Mouse (Mus musculus) forebrain, embryonic 16.5 days (tissue): ENCODE measurements at regions not wholly inside any gene's neighbourhood (a gene's known extent, or its start where the extent isn't known, plus 50 kb on each side); places are given as distances from the start of the nearest gene placed in this dataset.

Source experiments
- ATAC-seq: fragments of 200-750 bp; cut with Nextera tagmentation; 2 replicates; pipeline ENCODE4 v1.8.0; 2017; ENCODE audit warnings: mild to moderate bottlenecking, moderate library complexity
- H3K27ac ChIP-seq: fragments of 300-500 bp; sonication (generic); 2 replicates; pipeline ENCODE4 v1.5.1; 2014; ENCODE audit warnings: low read length, control low read depth
- H3K27me3 ChIP-seq: fragments of 300-500 bp; sonication (generic); replicated peaks from 2 replicates; pipeline ENCODE4 v1.6.1; 2014; ENCODE audit warnings: low read length; ENCODE audit not compliant: control insufficient read depth, insufficient read depth
- H3K36me3 ChIP-seq: fragments of 300-500 bp; sonication (generic); 2 replicates; pipeline ENCODE4 v1.6.1; 2014; ENCODE audit not compliant: control insufficient read depth, insufficient read depth
- H3K4me1 ChIP-seq: fragments of 300-500 bp; sonication (generic); replicated peaks from 2 replicates; pipeline ENCODE4 v1.6.1; 2014; ENCODE audit warnings: low read length; ENCODE audit not compliant: control insufficient read depth, insufficient read depth
- H3K4me2 ChIP-seq: fragments of 300-500 bp; sonication (generic); 2 replicates; pipeline ENCODE4 v1.6.1; 2014; ENCODE audit warnings: mild to moderate bottlenecking, low read length, control low read depth
- H3K4me3 ChIP-seq: fragments of 300-500 bp; sonication (generic); replicated peaks from 2 replicates; pipeline ENCODE4 v1.5.1; 2014; ENCODE audit warnings: mild to moderate bottlenecking, low read length, control low read depth
- H3K9ac ChIP-seq: fragments of 300-500 bp; sonication (generic); replicated peaks from 2 replicates; pipeline ENCODE4 v1.6.1; 2014; ENCODE audit warnings: low read depth, low read length, control low read depth
- H3K9me3 ChIP-seq: fragments of 300-500 bp; sonication (generic); 2 replicates; pipeline ENCODE4 v1.6.1; 2016; ENCODE audit warnings: low read length; ENCODE audit not compliant: control insufficient read depth
- WGBS: fragments of 180-500 bp; shearing (Covaris S2); extraction: QIAGEN DNeasy Blood & Tissue Kit; methylation state at CpG from one replicate; pipeline ENCODE4 v1.1.7; 2014; 5-methylcytosine and 5-hydroxymethylcytosine counted together

DNA sequence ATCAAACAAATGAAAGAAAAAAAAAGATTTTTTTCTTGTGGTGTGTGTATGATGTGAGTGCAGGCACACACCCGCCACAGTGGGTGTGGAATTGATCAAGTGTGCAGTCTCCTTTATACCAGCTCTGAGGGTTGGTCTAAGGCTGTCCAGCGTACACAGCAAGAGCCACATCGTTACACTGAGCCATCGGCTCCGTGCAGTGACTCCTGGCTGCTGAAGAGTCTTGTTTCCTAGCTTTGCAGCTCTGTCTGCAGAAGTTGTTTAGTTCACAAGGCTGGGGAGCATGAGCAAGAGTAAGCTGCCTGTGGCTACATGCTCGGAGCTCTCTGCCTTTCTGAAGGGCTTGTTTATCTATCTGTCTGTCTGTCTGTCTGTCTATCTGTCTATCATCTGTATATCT is 193.5 kb downstream of the Slc30a10 start:
- 82% methylated on average over 6 of the region's 6 CpGs for WGBS
- no peak overlapping the region for H3K9ac ChIP-seq
- no peaks in the 10 kb centered on the region for H3K9me3 ChIP-seq
- H3K36me3 ChIP-seq: no peaks in the 10 kb centered on the region
- no peaks in the 10 kb centered on the region for H3K4me1 ChIP-seq
- H3K4me3 ChIP-seq: no peak overlapping the region
- no peaks in the 10 kb centered on the region for H3K27me3 ChIP-seq
- no peak for ATAC-seq
- no peak overlapping the region for H3K4me2 ChIP-seq
- no peak overlapping the region for H3K27ac ChIP-seq

DNA sequence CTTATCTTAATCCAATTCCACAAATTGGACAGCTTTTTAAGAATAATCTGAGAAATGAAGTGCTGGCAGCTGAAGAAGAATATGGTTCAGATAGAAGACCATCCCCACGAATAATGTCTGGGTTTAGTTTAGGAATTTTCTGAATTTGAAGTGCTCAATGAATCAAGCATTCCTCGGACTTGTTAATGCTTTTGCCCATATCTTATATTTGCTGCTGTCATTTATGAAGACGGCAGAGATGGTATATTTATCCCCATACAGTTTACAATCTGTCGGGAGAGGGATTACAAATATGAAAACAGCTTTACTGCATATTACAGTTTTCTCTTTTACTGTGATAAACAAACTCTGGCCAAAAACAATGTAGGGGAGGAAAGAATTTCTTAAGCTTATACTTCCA is 194.3 kb downstream of the Slc30a10 start:
- Histone ChIP-seq H3K4me1 (no peaks in the 10 kb centered on the region), H3K27ac (no peak overlapping the region), H3K27me3 (no peaks in the 10 kb centered on the region), H3K4me3 (no peak overlapping the region), H3K9ac (no peak overlapping the region), H3K4me2 (no peak overlapping the region), H3K9me3 (no peaks in the 10 kb centered on the region), H3K36me3 (no peaks in the 10 kb centered on the region)
- WGBS: 83% methylated on average over 4 of the region's 4 CpGs
- ATAC-seq: no peak

DNA sequence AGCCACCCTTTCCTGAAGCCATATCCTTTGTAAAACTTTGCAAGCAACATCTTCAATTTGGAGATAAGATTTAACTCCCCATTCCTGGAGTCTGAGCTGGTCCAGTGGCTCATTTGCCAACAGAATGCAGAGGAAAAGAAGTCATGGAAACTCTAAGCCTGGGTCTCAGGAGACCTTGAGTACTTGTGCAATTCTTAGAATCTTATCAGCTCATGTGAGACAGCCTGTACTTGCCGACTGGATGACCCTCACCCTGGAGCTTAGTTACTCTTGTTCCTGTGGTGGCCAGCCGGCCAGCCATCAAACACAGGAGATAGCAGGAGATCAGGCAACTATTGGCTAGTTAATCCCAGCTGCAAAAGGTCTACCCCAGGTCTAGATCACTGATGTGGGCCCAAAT is 196.3 kb downstream of the Slc30a10 start:
- 82% methylated on average over 2 of the region's 2 CpGs for WGBS
- Histone ChIP-seq H3K4me1 (no peaks in the 10 kb centered on the region), H3K4me3 (no peak overlapping the region), H3K27me3 (no peaks in the 10 kb centered on the region), H3K36me3 (no peaks in the 10 kb centered on the region), H3K9ac (no peak overlapping the region), H3K9me3 (no peaks in the 10 kb centered on the region), H3K4me2 (no peak overlapping the region), H3K27ac (no peak overlapping the region)
- no peak for ATAC-seq

DNA sequence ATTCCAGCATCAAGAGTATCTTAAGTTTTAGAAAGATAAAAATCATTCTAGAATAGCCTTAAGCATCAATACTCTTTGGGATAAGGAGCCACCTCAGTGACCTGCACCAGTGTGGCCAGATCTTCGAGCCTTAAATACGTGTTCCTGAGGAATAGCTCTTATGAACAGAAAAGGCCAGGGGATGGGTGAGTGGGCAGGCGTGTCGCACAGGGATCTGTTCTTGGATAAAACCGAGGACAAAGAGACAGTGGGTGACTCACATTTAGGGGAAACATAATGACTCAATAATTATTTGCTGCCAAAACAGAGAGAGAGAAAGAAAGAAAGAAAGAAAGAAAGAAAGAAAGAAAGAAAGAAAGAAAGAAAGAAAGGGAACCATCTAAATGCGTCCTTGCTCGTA is 200.4 kb downstream of the Slc30a10 start:
- Histone ChIP-seq H3K27ac (no peak overlapping the region), H3K27me3 (no peaks in the 10 kb centered on the region), H3K4me1 (no peaks in the 10 kb centered on the region), H3K4me3 (no peak overlapping the region), H3K4me2 (no peak overlapping the region), H3K9ac (no peak overlapping the region), H3K9me3 (no peaks in the 10 kb centered on the region), H3K36me3 (no peaks in the 10 kb centered on the region)
- 56% methylated on average over 7 of the region's 7 CpGs for WGBS
- no peak for ATAC-seq

DNA sequence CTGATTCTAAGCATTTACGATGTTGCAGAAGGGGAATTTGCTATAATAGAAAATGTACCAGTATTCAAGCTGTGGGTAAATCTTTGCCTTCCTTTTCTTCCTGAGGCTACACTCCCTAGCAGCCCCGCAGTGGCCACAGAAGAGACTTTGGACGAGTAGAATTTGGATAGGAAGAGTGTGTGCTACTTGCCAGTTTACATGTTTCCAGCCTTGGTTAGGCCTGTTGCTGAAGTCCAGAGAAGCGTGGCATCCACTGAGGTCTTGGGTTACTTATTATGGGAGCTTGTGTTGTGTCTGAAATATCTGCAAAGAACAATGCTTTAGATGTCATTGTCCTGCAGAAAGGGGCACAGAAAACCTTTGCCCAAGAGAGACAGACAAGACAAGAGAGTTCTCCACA is 200.8 kb downstream of the Slc30a10 start:
- Histone ChIP-seq H3K27me3 (no peaks in the 10 kb centered on the region), H3K27ac (no peak overlapping the region), H3K9ac (no peak overlapping the region), H3K36me3 (no peaks in the 10 kb centered on the region), H3K9me3 (no peaks in the 10 kb centered on the region), H3K4me3 (no peak overlapping the region), H3K4me1 (no peaks in the 10 kb centered on the region), H3K4me2 (no peak overlapping the region)
- WGBS: 63% methylated on average over 4 of the region's 4 CpGs
- no peak for ATAC-seq

DNA sequence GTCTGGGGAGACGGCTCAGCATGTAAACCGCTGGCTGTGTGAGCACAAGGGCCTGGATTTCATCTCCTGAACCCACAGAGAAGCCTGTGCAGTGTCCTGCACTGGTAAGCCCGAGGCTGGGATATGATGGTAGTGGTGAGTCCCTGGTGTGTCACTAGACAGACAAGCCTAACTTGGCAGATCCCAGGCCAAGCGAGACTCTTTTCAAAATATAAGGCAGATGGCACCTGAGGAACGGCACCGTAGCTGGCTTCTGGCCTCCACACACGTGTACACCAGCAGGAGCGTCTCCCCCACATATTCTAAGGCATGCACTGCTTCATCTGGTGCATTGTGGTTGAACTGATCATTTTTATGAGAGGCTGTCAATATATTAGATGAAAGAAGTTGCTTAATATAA is 202.6 kb downstream of the Slc30a10 start:
- H3K4me1 ChIP-seq: no peaks in the 10 kb centered on the region
- H3K9ac ChIP-seq: no peak overlapping the region
- 80% methylated on average over 8 of the region's 8 CpGs for WGBS
- H3K27me3 ChIP-seq: no peaks in the 10 kb centered on the region
- no peaks in the 10 kb centered on the region for H3K36me3 ChIP-seq
- no peak overlapping the region for H3K4me3 ChIP-seq
- no peaks in the 10 kb centered on the region for H3K9me3 ChIP-seq
- no peak overlapping the region for H3K4me2 ChIP-seq
- no peak for ATAC-seq
- no peak overlapping the region for H3K27ac ChIP-seq

DNA sequence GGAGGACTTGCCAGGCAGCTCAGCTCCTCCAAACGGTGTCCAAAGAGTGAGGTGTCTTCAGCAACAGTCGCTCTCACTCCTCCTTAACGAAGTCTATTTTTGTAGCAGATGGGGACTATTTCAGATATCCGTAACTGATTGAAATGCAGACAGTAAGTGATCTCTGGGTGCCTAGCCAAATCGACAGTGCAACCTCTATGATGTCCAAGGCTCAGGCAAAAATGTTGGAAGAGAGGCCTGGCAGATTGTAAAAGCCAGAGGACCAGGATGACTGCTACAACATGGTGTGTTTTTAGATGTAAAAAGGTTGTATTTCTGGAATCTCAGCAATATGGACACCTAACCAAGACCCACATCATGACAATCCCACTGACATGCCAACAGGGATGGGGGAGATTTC is 204.8 kb downstream of the Slc30a10 start:
- Histone ChIP-seq H3K4me3 (no peak overlapping the region), H3K9me3 (no peaks in the 10 kb centered on the region), H3K9ac (no peak overlapping the region), H3K27me3 (no peaks in the 10 kb centered on the region), H3K4me2 (no peak overlapping the region), H3K36me3 (no peaks in the 10 kb centered on the region), H3K4me1 (no peaks in the 10 kb centered on the region), H3K27ac (no peak overlapping the region)
- ATAC-seq: no peak
- WGBS: 61% methylated on average over 5 of the region's 5 CpGs

DNA sequence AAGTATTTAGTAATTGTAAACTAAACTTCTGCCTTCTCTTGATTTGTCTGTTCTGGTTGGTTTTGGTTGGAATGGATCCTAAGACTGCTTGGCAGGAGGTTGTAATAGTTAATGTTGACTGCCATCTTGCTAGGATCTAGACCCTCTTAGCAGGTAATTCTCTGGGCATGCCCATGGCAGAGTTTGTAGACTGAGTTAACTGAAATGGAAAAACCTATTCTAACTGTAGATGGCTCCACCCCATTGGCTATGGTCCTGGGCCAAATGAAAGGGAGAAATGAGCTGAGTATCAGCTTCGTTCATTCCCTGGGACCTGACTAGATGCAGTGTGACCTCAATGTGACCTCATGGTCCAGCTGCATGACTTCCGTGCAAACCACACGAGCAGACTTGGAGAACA is 207.7 kb downstream of the Slc30a10 start:
- no peak overlapping the region for H3K4me2 ChIP-seq
- no peaks in the 10 kb centered on the region for H3K27me3 ChIP-seq
- WGBS: 83% methylated on average over 3 of the region's 3 CpGs
- no peak overlapping the region for H3K9ac ChIP-seq
- no peak overlapping the region for H3K27ac ChIP-seq
- H3K4me3 ChIP-seq: no peak overlapping the region
- no peaks in the 10 kb centered on the region for H3K9me3 ChIP-seq
- no peaks in the 10 kb centered on the region for H3K36me3 ChIP-seq
- no peaks in the 10 kb centered on the region for H3K4me1 ChIP-seq
- ATAC-seq: no peak

DNA sequence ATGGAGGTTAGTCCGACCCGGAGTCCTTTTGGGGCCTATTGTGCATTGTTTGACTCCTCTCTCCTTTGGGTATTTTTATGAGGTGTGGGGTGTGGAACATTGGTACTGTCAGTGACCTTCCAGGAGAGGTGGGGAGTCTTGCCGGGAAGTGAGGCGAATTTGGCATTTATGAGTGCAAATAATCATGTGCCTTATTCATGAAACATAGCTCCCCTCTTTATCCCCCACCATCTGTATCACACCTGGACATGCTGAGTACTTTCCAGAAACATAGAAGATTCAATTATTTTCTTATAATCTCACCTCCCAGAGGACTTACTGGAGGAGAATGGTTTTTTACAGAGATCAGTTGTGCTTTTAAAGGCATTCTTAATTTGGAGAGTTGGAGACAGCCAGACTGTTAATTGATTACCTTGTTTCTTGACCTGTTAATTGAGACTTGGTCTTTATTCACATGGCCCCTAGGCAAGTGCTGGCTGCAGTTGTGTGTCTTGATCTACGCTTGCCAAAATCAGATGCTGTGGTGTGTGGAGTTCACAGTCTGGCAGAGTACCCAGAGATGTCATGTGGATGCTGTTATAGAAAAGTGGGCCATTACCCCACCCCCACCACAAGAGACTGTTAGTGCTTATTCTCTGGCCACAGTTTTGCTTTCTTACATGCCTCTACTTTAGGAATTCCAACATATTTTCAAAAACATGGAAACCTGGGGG is 215.5 kb downstream of the Slc30a10 start:
- H3K36me3 ChIP-seq: no peaks in the 10 kb centered on the region
- peak; percentile 73 for ATAC-seq
- H3K4me3 ChIP-seq: no peak overlapping the region
- H3K4me2 ChIP-seq: no peak overlapping the region
- no peaks in the 10 kb centered on the region for H3K9me3 ChIP-seq
- no peak overlapping the region for H3K27ac ChIP-seq
- H3K9ac ChIP-seq: no peak overlapping the region
- 55% methylated on average over 5 of the region's 5 CpGs for WGBS
- H3K27me3 ChIP-seq: no peaks in the 10 kb centered on the region
- peaks cover 11% of the 10 kb centered on the region for H3K4me1 ChIP-seq

DNA sequence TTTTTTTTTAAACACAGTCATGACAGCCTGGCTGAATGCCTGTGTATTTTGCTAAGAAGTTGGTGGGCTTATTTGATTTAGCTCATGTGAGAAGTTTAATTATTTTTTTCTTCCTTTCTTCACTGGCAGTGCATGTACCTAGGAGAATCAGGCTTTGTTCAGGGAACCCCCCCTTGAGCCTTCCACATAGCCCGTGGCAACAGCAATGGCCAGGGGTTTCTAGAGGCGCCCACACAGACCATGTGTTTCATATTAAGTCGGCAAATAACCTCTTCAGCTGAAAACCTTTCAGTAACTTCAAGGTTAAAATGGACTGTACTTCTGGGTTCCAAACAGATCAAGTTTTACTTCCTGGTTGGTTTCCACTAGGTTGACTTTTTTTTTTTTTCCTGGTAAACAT is 218.3 kb downstream of the Slc30a10 start:
- Histone ChIP-seq H3K4me1 (peaks cover 11% of the 10 kb centered on the region), H3K36me3 (no peaks in the 10 kb centered on the region), H3K27ac (no peak overlapping the region), H3K27me3 (no peaks in the 10 kb centered on the region), H3K9me3 (no peaks in the 10 kb centered on the region), H3K4me2 (no peak overlapping the region), H3K4me3 (no peak overlapping the region), H3K9ac (no peak overlapping the region)
- no peak for ATAC-seq
- 53% methylated on average over 3 of the region's 3 CpGs for WGBS
